Mouse (Mus musculus) CD4-positive, CD25-positive, alpha-beta regulatory T cell, adult 2 months (primary cell): ENCODE data around the gene Unk.

Source experiments
- DNase-seq: peaks from one replicate; pipeline ENCODE4 v3.0.0-alpha.2; 2012; ENCODE audit warnings: low read depth, low spot score

The Unk gene

GRCm38 (mm10) chr11:116029086-116029865 lies 846 bp upstream of the Unk start:
- DNase-seq = no peak

GRCm38 (mm10) chr11:116030898-116031845 lies 1.1 kb downstream of the Unk start:
- DNase-seq = no peak

DNA sequence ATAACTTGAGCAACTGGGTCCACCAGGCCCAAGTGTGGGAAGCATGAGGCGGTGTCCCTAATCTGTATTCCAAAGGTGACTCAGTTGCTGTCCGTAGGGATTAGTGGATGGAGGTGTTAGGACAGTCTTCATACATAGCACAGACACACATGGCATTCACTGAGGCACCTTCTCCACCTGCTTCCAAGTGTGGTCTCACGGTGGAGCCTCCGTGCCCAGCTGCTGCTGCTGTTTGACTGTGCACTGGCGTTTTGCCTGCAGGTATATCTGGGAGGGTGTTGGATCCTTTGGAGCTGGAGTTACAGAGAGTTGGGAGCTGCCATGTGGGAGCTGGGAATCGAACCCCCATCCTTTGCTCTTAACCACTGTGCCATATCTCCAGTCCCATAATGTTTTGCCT lies 4.5 kb downstream of the Unk start:
- DNase-seq = no peak

DNA sequence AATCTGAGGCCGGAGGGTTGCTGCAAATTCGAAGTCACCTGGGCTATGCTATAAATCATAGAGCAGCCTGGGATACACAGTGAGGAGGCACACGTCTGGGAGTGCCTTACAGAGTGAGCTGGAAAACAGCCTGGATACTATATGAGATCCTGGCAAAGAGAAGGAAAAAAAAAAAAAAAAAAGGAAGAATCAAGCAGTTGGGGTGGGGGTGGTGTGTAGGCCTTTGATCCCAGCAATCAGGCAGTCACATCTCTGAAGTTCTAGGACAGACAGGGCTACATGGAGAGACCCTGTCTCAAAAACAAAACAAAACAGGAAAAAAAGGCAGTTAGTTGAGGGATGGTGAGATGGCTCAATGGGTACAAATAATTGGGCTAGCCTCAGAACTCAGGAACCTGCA lies 6.5 kb downstream of the Unk start:
- no peak for DNase-seq

GRCm38 (mm10) chr11:116037826-116038225 lies 7.7 kb downstream of the Unk start:
- no peak for DNase-seq

GRCm38 (mm10) chr11:116040593-116040992 lies 10.5 kb downstream of the Unk start:
- no peak for DNase-seq

DNA sequence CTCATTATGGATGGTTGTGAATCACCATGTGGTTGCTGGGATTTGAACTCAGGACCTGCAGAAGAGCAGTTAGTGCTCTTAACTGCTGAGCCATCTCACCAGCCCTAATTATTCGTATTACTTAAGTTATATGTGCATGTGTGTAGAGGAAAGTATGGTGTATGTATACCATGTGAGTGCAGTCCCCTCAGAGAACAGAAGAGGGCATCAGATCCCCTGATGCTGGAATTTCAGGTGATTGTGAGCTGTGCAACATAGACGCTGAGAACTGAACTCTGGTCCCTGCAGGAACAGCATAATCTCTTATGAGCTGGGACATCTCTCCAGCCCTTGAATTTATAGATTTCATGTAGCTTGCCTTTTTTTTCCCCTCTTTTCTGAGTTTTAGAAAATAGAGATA lies 11.7 kb downstream of the Unk start:
- no peak for DNase-seq

DNA sequence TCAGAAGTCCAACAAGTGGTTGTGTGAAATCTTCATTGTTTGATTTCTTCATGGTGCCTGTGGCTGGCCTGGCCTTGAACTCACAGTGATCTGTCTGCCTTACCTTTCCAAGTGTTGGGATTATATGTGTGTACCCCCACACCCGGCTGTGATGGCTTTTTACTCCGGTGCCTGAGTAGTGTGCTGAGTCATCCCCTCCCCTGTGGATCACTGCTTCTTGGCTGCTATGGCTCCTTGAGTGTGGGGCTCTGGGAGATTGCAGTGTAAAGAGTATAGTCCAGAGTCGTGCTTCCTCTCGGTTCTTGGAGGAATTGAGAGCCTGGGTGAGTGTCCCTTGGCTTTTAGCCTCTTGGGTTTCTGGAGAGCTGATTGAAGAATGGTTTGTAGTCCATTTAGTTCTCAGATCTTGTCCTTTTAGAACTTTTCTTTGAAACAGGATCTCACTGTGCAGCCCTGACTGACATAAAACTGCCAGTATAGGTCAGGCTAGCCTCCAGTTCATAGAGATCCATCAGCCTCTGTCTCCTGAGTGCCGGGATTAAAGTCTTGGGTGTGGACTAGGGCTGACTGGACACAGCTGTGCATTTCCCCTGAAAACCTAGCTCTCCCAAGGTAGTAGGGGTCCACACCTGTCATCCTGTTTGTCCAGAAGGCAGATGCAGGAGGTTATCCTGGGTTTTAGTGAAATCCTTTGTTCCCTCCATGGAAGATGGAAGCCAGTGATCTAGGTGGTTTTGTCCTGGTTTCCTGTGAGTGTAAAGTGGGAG lies 12.4 kb downstream of the Unk start:
- DNase-seq = no peak

DNA sequence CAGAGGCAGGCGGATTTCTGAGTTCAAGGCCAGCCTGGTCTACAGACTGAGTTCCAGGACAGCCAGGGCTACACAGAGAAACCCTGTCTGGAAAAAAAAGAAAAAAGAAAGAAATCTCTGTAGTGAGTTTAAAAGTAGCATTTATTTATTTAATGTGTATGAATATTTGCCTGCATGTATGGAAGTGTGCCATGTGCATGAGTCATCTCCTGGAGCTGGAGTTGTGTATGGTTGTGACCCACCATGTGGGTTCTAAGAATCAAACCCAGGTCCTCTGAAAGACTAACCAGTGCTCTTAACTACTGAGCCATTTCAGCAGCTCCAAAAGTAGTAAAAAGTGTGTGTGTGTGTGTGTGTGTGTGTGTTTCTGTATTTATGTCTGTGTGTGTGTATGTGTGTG lies 13.2 kb downstream of the Unk start:
- no peak for DNase-seq

- no peak for DNase-seq
Observed at GRCm38 (mm10) chr11:116045173-116045572, 15.1 kb downstream of the Unk start.

GRCm38 (mm10) chr11:116049610-116050009 lies 19.5 kb downstream of the Unk start:
- DNase-seq = no peak

- DNase-seq = no peak
Observed at GRCm38 (mm10) chr11:116050196-116050595, 20.1 kb downstream of the Unk start.

GRCm38 (mm10) chr11:116053510-116054229 lies 23.5 kb downstream of the Unk start:
- no peak for DNase-seq

DNA sequence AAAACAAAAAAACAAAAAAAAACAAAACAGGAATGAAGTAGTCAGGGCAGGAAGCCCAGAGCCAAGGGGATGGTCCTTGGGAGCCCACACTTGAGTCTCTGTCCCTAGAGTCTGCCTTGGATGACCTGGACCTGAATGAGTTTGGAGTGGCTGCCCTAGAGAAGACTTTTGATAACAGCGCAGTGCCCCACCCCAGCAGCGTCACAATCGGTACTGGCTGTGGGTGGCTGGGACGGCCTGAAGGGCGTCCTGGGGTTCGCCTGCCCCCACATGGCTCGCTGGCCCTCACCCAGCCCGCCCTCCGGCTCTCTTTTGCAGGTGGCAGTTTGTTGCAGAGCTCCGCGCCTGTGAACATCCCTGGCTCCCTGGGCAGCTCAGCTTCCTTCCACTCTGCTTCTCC lies 25.8 kb downstream of the Unk start:
- no peak for DNase-seq

GRCm38 (mm10) chr11:116057237-116057881 lies 27.2 kb downstream of the Unk start:
- no peak for DNase-seq

- no peak for DNase-seq
Observed at GRCm38 (mm10) chr11:116058022-116058614, 28.0 kb downstream of the Unk start.

DNA sequence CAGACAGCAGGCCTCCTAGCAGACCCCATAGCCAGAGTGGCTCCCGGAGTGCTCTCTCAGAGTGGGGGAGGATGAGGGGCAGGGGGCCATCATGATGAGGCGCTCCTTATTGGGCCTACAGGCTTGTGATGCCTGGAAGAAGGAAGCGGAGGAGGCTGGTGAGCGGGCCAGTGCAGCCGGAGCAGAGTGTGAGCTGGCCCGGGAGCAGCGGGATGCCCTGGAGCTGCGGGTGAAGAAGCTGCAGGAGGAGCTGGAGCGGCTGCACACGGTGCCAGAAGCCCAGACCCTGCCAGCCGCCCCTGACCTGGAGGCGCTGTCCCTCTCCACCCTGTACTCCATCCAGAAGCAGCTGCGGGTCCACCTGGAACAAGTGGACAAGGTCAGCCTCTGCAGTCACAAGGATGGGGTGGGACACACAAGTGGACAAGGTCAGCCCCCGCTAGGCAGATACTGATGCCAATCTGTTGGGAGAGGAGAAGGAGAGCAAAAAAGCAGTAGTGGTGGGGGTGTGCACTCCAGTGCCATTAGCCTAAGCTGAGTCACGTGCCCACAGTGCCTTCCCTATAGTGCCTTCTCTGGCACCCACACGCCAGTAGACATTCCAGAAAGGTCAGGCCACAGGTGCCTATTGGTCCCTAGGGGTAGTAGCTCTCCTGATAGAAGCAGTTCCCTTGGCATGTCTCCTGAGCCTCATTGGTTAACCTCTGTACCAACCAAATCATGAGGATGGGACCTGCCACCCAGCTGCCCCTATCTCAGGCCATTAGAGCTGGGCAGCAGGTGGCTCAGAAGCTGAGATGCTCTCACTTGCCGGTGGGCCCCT lies 29.0 kb downstream of the Unk start:
- DNase-seq = no peak

DNA sequence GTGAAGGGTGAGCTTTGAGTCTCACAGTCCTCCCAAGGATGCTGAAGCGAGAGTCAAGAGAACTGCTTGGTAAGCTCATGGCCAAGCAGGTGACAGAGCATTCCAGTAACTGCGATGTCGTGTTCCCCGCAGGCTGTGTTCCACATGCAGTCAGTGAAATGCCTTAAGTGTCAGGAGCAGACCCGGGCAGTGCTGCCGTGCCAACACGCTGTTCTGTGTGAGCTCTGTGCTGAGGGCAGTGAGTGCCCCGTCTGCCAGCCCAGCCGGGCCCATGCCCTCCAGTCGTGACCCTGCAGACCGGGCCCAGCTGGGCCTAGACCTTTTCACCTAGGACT lies 29.5 kb downstream of the Unk start:
- DNase-seq = no peak

DNA sequence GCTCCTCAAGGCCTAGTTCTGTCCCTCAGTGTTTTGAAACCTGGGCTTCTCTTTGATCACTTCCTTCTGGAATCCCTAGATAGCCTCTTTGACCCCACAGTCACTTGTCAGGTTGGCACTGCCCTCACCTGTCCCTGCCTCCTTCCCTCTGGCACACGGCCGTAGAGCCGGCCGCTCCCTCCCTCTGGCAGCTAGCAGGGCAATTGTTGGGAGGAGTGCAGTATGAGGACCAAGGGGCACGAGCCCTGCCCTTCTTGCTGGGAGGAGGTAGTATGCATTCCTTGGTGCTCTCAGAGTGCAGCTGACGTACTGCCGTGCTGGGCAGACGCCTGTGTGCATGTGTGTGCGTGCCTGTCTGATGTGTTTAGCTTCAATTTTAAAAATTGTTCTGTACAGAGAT lies 30.5 kb downstream of the Unk start:
- DNase-seq = no peak
